Mouse (Mus musculus) kidney, adult 9 months (tissue): ENCODE data around the gene Rbbp6.

Experiments
- DNase-seq: peaks from one replicate; pipeline ENCODE4 v3.0.0; 2022

Gene Rbbp6

GRCm38 (mm10) chr7:122972006-122972689 lies 6.7 kb downstream of the Rbbp6 start:
- DNase-seq = no peak

- no peak for DNase-seq
These were observed 14.0 kb downstream of the Rbbp6 start for GRCm38 (mm10) chr7:122979514-122979913.

- DNase-seq = no peak
These were observed 32.7 kb downstream of the Rbbp6 start for GRCm38 (mm10) chr7:122998189-122998588.

GRCm38 (mm10) chr7:122999871-123000396 lies 34.4 kb downstream of the Rbbp6 start:
- DNase-seq = no peak

- peak; percentile 85 for DNase-seq
These were observed 35.3 kb downstream of the Rbbp6 start for GRCm38 (mm10) chr7:123000796-123001195.

GRCm38 (mm10) chr7:123001341-123002027 lies 36.0 kb downstream of the Rbbp6 start:
- no peak for DNase-seq

GRCm38 (mm10) chr7:123002028-123002410 lies 36.5 kb downstream of the Rbbp6 start:
- no peak for DNase-seq

- DNase-seq = no peak
These were observed 37.7 kb downstream of the Rbbp6 start for GRCm38 (mm10) chr7:123003207-123003606.

GRCm38 (mm10) chr7:123004442-123004841 lies 39.0 kb downstream of the Rbbp6 start:
- no peak for DNase-seq

GRCm38 (mm10) chr7:123006251-123006650 lies 40.8 kb downstream of the Rbbp6 start:
- DNase-seq = no peak

GRCm38 (mm10) chr7:123007743-123008142 lies 42.3 kb downstream of the Rbbp6 start:
- no peak for DNase-seq

GRCm38 (mm10) chr7:123013466-123013865 lies 48.0 kb downstream of the Rbbp6 start:
- no peak for DNase-seq

- peak; percentile 82 for DNase-seq
These were observed 49.2 kb downstream of the Rbbp6 start for GRCm38 (mm10) chr7:123014729-123015128.

- no peak for DNase-seq
These were observed 52.1 kb downstream of the Rbbp6 start for GRCm38 (mm10) chr7:123017627-123018026.

GRCm38 (mm10) chr7:123025123-123025522 lies 59.6 kb downstream of the Rbbp6 start:
- no peak for DNase-seq

GRCm38 (mm10) chr7:123030295-123030694 lies 64.8 kb downstream of the Rbbp6 start:
- DNase-seq = no peak

- peak; percentile 80 for DNase-seq
These were observed 65.3 kb downstream of the Rbbp6 start for GRCm38 (mm10) chr7:123030709-123031181.

- DNase-seq = peak; percentile 22
These were observed 65.8 kb downstream of the Rbbp6 start for GRCm38 (mm10) chr7:123031211-123031743.

- DNase-seq = no peak
These were observed 69.8 kb downstream of the Rbbp6 start for GRCm38 (mm10) chr7:123035314-123035713.

GRCm38 (mm10) chr7:123039302-123039701 lies 73.8 kb downstream of the Rbbp6 start:
- DNase-seq = no peak

GRCm38 (mm10) chr7:123045146-123045545 lies 79.7 kb downstream of the Rbbp6 start:
- no peak for DNase-seq

- no peak for DNase-seq
These were observed 81.1 kb downstream of the Rbbp6 start for GRCm38 (mm10) chr7:123046473-123047091.
